Mouse (Mus musculus) liver, embryonic 16.5 days (tissue): ENCODE data around the gene Tmem247. TPM values are rescaled to one million over a fixed set of nuclear protein-coding genes. Genes with fewer than 3 reads are reported as not detected.

Experiments used
- ATAC-seq: fragments of 200-750 bp; cut with Nextera tagmentation; 2 replicates; pipeline ENCODE4 v1.8.0; 2017; ENCODE audit warnings: low read depth, mild to moderate bottlenecking, moderate number of reproducible peaks, moderate library complexity
- H3K27ac ChIP-seq: fragments of 300-500 bp; sonication (generic); 2 replicates; pipeline ENCODE4 v1.5.1; 2014; ENCODE audit warnings: mild to moderate bottlenecking, low read length
- H3K27me3 ChIP-seq: fragments of 300-500 bp; sonication (generic); 2 replicates; pipeline ENCODE4 v1.6.1; 2014; ENCODE audit warnings: low read depth, low read length, mixed read lengths; ENCODE audit not compliant: control insufficient read depth, insufficient read depth
- H3K36me3 ChIP-seq: fragments of 300-500 bp; sonication (generic); 2 replicates; pipeline ENCODE4 v1.6.1; 2014; ENCODE audit warnings: mild to moderate bottlenecking; ENCODE audit not compliant: control insufficient read depth, insufficient read depth
- H3K4me1 ChIP-seq: fragments of 300-500 bp; sonication (generic); 2 replicates; pipeline ENCODE4 v1.6.1; 2014; ENCODE audit warnings: low read depth, low read length, mixed read lengths; ENCODE audit not compliant: control insufficient read depth
- H3K4me2 ChIP-seq: fragments of 300-500 bp; sonication (generic); 2 replicates; pipeline ENCODE4 v1.6.1; 2014; ENCODE audit warnings: low read depth, low read length, mixed read lengths
- H3K4me3 ChIP-seq: fragments of 300-500 bp; sonication (generic); 2 replicates; pipeline ENCODE4 v1.5.1; 2014; ENCODE audit warnings: low read depth, mild to moderate bottlenecking, low read length
- H3K9ac ChIP-seq: fragments of 300-500 bp; sonication (generic); 2 replicates; pipeline ENCODE4 v1.6.1; 2014; ENCODE audit warnings: low read depth, low read length
- H3K9me3 ChIP-seq: fragments of 300-500 bp; sonication (generic); replicated peaks from 2 replicates; pipeline ENCODE4 v1.6.1; 2016; ENCODE audit warnings: low read length; ENCODE audit not compliant: control insufficient read depth
- WGBS: fragments of 180-500 bp; shearing (Covaris S2); extraction: QIAGEN DNeasy Blood & Tissue Kit; methylation state at CpG from one replicate; pipeline ENCODE4 v1.1.7; 2014; ENCODE audit not compliant: insufficient replicate concordance; 5-methylcytosine and 5-hydroxymethylcytosine counted together
- polyA plus RNA-seq: library from polyadenylated mRNA; unstranded; fragments of >200 nt; fragmentation: Nextera tagmentation; extraction: Ambion mirVana; gene quantifications from 2 replicates; pipeline ENCODE4 v1.2.1, GENCODE M21; 2015

Gene Tmem247
- polyA plus RNA-seq, 1 experiment from 2014 or later, result not detected

- no peaks in the 10 kb centered on the region for H3K27me3 ChIP-seq
- no peak overlapping the region for H3K4me3 ChIP-seq
- H3K9me3 ChIP-seq, result no peaks in the 10 kb centered on the region
- no peak for ATAC-seq
- 74% methylated on average over 15 of the region's 15 CpGs for WGBS
- H3K27ac ChIP-seq, result no peak overlapping the region
- no peak overlapping the region for H3K4me2 ChIP-seq
- peaks cover 5% of the 10 kb centered on the region for H3K4me1 ChIP-seq
- H3K36me3 ChIP-seq, result no peaks in the 10 kb centered on the region
- H3K9ac ChIP-seq, result no peak overlapping the region
Measured at GRCm38 (mm10) chr17:86970026-86970750, 53.0 kb downstream of the Tmem247 start.

GRCm38 (mm10) chr17:86971036-86971435, 53.9 kb downstream of the Tmem247 start:
- Histone ChIP-seq H3K36me3 (no peaks in the 10 kb centered on the region), H3K27ac (no peak overlapping the region), H3K4me1 (peaks cover 5% of the 10 kb centered on the region), H3K27me3 (no peaks in the 10 kb centered on the region), H3K9ac (no peak overlapping the region), H3K4me2 (no peak overlapping the region), H3K4me3 (no peak overlapping the region), H3K9me3 (no peaks in the 10 kb centered on the region)
- no peak for ATAC-seq
- WGBS, result 56% methylated on average over 5 of the region's 5 CpGs

DNA sequence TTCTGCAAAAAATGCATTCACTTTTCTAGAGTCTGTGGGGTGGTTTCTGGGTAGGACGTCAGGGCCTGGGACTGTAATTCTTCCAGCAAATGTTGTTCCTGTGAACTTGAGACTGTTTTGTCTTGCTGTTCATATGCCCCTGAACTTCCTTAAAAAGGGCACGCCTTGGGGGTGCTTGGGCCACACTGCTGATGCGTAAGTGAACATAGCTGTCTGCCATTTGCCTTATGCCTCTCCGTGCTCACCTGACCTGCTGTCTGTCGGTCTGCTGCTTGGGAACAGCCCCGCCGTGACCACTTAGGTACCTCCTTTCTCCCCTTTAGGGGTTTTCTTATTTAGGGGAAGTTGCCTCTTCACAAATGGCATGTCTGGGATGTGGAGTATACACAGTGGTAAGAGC, 54.7 kb downstream of the Tmem247 start:
- no peaks in the 10 kb centered on the region for H3K27me3 ChIP-seq
- WGBS, result 61% methylated on average over 7 of the region's 7 CpGs
- ATAC-seq, result no peak

More for the DNA sequence above, 54.7 kb downstream of the Tmem247 start:
- H3K4me3 ChIP-seq, result no peak overlapping the region
- no peak overlapping the region for H3K9ac ChIP-seq
- no peak overlapping the region for H3K4me2 ChIP-seq
- no peak overlapping the region for H3K27ac ChIP-seq
- H3K36me3 ChIP-seq, result no peaks in the 10 kb centered on the region
- peaks cover 5% of the 10 kb centered on the region for H3K4me1 ChIP-seq
- no peaks in the 10 kb centered on the region for H3K9me3 ChIP-seq

Other genes with a start within 250 kb of the Tmem247 start
- 2.7 and 4.0 TPM in 2 replicates for gene Epas1, start 163.6 kb upstream of the Tmem247 start, polyA plus RNA-seq
- not detected in 2 replicates for gene Atp6v1e2, start 30.5 kb downstream of the Tmem247 start, polyA plus RNA-seq
- 0.86 and 1.1 TPM in 2 replicates for gene Rhoq, start 45.7 kb downstream of the Tmem247 start, polyA plus RNA-seq
- 10.7 TPM in 2 replicates for gene Pigf, start 108.1 kb downstream of the Tmem247 start, polyA plus RNA-seq
- gene Cript, start 108.2 kb downstream of the Tmem247 start, polyA plus RNA-seq, result 57.1 and 62.6 TPM in 2 replicates
- 1.5 and 1.9 TPM in 2 replicates for gene Socs5, start 190.3 kb downstream of the Tmem247 start, polyA plus RNA-seq